In the genomic region with DNA sequence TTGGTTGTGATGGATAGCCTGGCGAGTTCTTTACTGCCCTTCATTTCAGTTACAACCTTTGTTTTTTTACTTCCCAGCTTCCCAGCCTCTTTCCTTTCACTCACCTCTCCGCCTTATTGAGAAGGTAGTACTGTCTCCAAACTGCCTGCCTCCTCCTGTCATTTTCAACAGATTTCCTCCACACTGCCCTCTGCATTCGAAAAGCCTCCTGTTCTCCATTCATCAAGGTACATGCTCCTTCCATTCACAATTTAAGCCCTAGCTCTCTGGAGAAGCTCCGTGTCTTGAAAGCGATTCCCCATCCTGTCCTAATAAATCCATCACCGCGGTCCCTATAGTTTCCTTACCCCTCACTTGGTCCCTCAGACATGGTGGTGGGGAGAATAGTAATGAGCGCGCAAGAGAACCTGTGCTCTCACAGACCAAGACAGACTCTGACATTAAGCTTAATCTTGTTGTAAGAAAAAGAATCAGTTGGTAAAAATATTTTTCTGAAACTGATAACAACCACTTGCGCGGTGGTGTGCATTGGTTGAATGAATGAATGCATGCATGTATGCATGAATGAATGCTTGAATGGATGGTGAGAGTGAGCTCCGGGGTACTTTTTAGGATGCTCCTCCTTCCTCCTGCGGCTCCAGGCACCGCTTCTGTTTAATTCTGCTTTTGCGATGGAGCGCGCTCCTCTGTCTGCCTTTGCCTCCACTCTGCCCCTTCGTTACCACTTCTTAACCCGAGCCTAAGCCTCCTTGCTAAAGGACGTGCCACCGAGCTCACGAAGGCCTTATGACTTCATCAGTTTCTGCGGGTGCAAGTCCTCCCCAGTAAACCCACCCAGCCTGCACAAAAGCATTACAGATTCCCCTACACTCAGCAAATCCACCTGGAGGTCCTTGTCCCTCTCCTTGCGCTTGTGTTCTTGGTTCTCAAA, we compare ENCODE assay signal across 8 mouse cellular contexts. TPM values are rescaled to one million over a fixed set of nuclear protein-coding genes. Genes with fewer than 3 reads are reported as not detected.
DNase-seq lines count a peak whose midpoint lies in the region; ATAC-seq and TF ChIP-seq lines count a peak whose summit lies in the region.

No protein-coding gene starts in this region.

- peak; percentile 4 to 7 for DNase-seq in left cerebral cortex, adult 18-20 months (ENCODE audit: low spot score in 2 of 2)
- DNase-seq in left cerebral cortex, adult 9 months (ENCODE audit: low spot score in 2 of 2): no peak
- peak; percentile 9 for DNase-seq in embryonic facial prominence, embryonic 14.5 days (ENCODE audit: low spot score)
- peak; percentile 39 for DNase-seq in midbrain, postnatal 0 days (ENCODE audit: low spot score)
- no peak for DNase-seq in thymus, postnatal 36 days
- no peak for DNase-seq in lung, postnatal 25 days (ENCODE audit: low spot score)
- no peak for DNase-seq in spleen, adult 18-20 months

- 0 out of 2 replicates have a peak, but pooled peaks cover 3% of the 10 kb centered on the region for H3K4me1 ChIP-seq in embryonic facial prominence, embryonic 14.5 days (ENCODE audit: control insufficient read depth, insufficient read depth, low read length)
- no peaks in the 10 kb centered on the region for H3K4me1 ChIP-seq in hindbrain, embryonic 16.5 days (ENCODE audit: control insufficient read depth, insufficient read depth, low read depth, low read length)
- H3K4me1 ChIP-seq in midbrain, postnatal 0 days (ENCODE audit: insufficient read depth, low read length): peaks cover 3% of the 10 kb centered on the region; the same call in 1 of the 2 replicates

- H3K9ac ChIP-seq in embryonic facial prominence, embryonic 14.5 days (ENCODE audit: low read depth, low read length): peak overlapping the region; percentile 54
- H3K9ac ChIP-seq in hindbrain, embryonic 16.5 days (ENCODE audit: low read depth, low read length): peak overlapping the region; percentile 65
- peak overlapping the region; percentile 51 for H3K9ac ChIP-seq in midbrain, postnatal 0 days (replicated peaks; ENCODE audit: low read length, poor library complexity, severe bottlenecking)

- no peak for ATAC-seq in embryonic facial prominence, embryonic 14.5 days (ENCODE audit: low read depth)
- peak; percentile 76 for ATAC-seq in hindbrain, embryonic 16.5 days
- peak; percentile 57 for ATAC-seq in midbrain, postnatal 0 days (ENCODE audit: low FRiP score)

- H3K27me3 ChIP-seq in embryonic facial prominence, embryonic 14.5 days (replicated peaks; ENCODE audit: control insufficient read depth, insufficient read depth, low read length): peaks cover 37% of the 10 kb centered on the region
- H3K27me3 ChIP-seq in hindbrain, embryonic 16.5 days (replicated peaks; ENCODE audit: control insufficient read depth, insufficient read depth, low read length): no peaks in the 10 kb centered on the region
- no peaks in the 10 kb centered on the region for H3K27me3 ChIP-seq in midbrain, postnatal 0 days (ENCODE audit: insufficient read depth, low read length)

- H3K9me3 ChIP-seq in embryonic facial prominence, embryonic 14.5 days (ENCODE audit: control insufficient read depth, low read length): no peaks in the 10 kb centered on the region
- no peaks in the 10 kb centered on the region for H3K9me3 ChIP-seq in hindbrain, embryonic 16.5 days (ENCODE audit: control insufficient read depth, low read length)
- H3K9me3 ChIP-seq in midbrain, postnatal 0 days (ENCODE audit: low read length): no peaks in the 10 kb centered on the region

- no peak overlapping the region for H3K27ac ChIP-seq in embryonic facial prominence, embryonic 14.5 days (replicated peaks; ENCODE audit: low read depth, low read length)
- H3K27ac ChIP-seq in hindbrain, embryonic 16.5 days (ENCODE audit: low read depth, low read length): peak overlapping the region; percentile 70; the same call in 1 of the 2 replicates
- H3K27ac ChIP-seq in midbrain, postnatal 0 days (ENCODE audit: low read depth, low read length): peak overlapping the region; percentile 59

- H3K4me3 ChIP-seq in embryonic facial prominence, embryonic 14.5 days (ENCODE audit: low read depth, low read length): peak overlapping the region; percentile 50
- H3K4me3 ChIP-seq in hindbrain, embryonic 16.5 days (ENCODE audit: low read length): peak overlapping the region; percentile 53
- H3K4me3 ChIP-seq in midbrain, postnatal 0 days (ENCODE audit: low read depth, low read length): peak overlapping the region; percentile 54

- TF ChIP-seq CTCF in midbrain, postnatal 0 days (IDR thresholded peaks at IDR 0.05): peak; percentile 37

- no peaks in the 10 kb centered on the region for H3K36me3 ChIP-seq in embryonic facial prominence, embryonic 14.5 days (ENCODE audit: control insufficient read depth, insufficient read depth, low read length)
- no peaks in the 10 kb centered on the region for H3K36me3 ChIP-seq in hindbrain, embryonic 16.5 days (ENCODE audit: control insufficient read depth, insufficient read depth, low read length)
- H3K36me3 ChIP-seq in midbrain, postnatal 0 days (ENCODE audit: insufficient read depth, low read length): no peaks in the 10 kb centered on the region

- peak overlapping the region; percentile 90 for H3K4me2 ChIP-seq in embryonic facial prominence, embryonic 14.5 days (ENCODE audit: low read depth, low read length)
- peak overlapping the region; percentile 78 for H3K4me2 ChIP-seq in hindbrain, embryonic 16.5 days (ENCODE audit: low read length)
- H3K4me2 ChIP-seq in midbrain, postnatal 0 days (ENCODE audit: low read depth, low read length, poor library complexity, severe bottlenecking): peak overlapping the region; percentile 57

- WGBS in embryonic facial prominence, embryonic 14.5 days: 7% methylated on average over 24 of the region's 24 CpGs
- 5% methylated on average over 24 of the region's 24 CpGs for WGBS in hindbrain, embryonic 16.5 days
- 3% methylated on average over 24 of the region's 24 CpGs for WGBS in midbrain, postnatal 0 days

RNA-seq across cellular contexts. Expression of gene Hcrtr2, which starts 1.3 kb away (rescaled TPM):
- total RNA-seq in left cerebral cortex, adult 18-20 months (2021): 1 to 10 TPM; 2.0 to 2.6 TPM
- 0.52 and 0.54 TPM in 2 replicates for polyA plus RNA-seq in embryonic facial prominence, embryonic 14.5 days (2014; fragmentation: Nextera tagmentation; extraction: Ambion mirVana)
- 9.8 and 11.3 TPM in 2 replicates for polyA plus RNA-seq in hindbrain, embryonic 16.5 days (2015; fragmentation: Nextera tagmentation; extraction: Ambion mirVana)
- total RNA-seq in midbrain, postnatal 0 days (2014; rRNA removed): 10.9 and 13.7 TPM in 2 replicates
- polyA plus RNA-seq in midbrain, postnatal 0 days (2015; fragmentation: Nextera tagmentation; extraction: Ambion mirVana): 6.6 and 7.7 TPM in 2 replicates

Comparison
In these comparisons a context has a peak if more than half of its experiments do, and no peak if none do; other contexts are left out.
1. DNase-seq: peak in left cerebral cortex, adult 18-20 months (2 of 2), embryonic facial prominence, embryonic 14.5 days (single experiment) and midbrain, postnatal 0 days (single experiment); none in left cerebral cortex, adult 9 months (0 of 2), thymus, postnatal 36 days (0 of 2), lung, postnatal 25 days (single experiment) and spleen, adult 18-20 months (0 of 2).
2. Peak in every context shown above with its lines, with median percentiles within 50 percentile points of each other: H3K4me2 ChIP-seq, H3K4me3 ChIP-seq and H3K9ac ChIP-seq.